Mouse (Mus musculus) brain, embryonic 14.5 days (tissue): ENCODE data around the gene Hook2. TPM values are rescaled to one million over a fixed set of nuclear protein-coding genes. Genes with fewer than 3 reads are reported as not detected.

Source experiments
- DNase-seq: peaks from one replicate; pipeline ENCODE4 v3.0.0-alpha.2; 2011; ENCODE audit warnings: low read depth
- CTCF ChIP-seq: fragments of 200-500 bp; IDR thresholded peaks from 2 replicates; pipeline ENCODE4 v1.5.1; 2012; ENCODE audit warnings: inconsistent platforms, mild to moderate bottlenecking, moderate library complexity, borderline replicate concordance; ENCODE audit not compliant: insufficient read depth, insufficient read length; ENCODE audit errors: extremely low read depth
- POLR2A ChIP-seq: fragments of 200-500 bp; IDR thresholded peaks from 2 replicates; pipeline ENCODE4 v1.6.1; 2012; ENCODE audit warnings: mild to moderate bottlenecking, inconsistent platforms, borderline replicate concordance; ENCODE audit not compliant: poor library complexity, insufficient read depth, insufficient read length, severe bottlenecking; ENCODE audit errors: extremely low read depth
- polyA plus RNA-seq: library from polyadenylated mRNA; depleted of rRNA; stranded (reverse); fragments of >200 nt; gene quantifications from 2 replicates; pipeline ENCODE4 v1.2.3, GENCODE M21; 2012

Hook2 gene
- polyA plus RNA-seq, 1 experiment: 27.2 TPM

DNA sequence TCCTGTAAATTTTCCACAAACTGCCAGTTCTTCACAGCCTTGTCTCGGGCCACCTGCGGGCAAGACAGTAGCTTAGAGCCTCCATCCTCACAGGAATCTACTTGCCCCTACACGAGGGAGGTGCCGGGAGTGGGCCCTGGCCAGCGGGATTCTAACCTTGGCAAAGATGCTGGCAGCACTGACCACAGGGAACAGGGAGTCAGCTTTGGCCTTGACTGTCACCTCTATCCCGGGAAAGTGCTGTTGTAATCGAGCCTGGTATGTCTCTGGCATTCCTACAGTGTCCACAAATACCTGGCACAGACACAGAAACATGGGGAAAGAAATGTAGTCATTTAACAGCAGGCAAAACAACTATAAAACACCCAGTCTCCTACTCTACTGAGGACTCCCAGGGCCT is 30.6 kb upstream of the Hook2 start:
- TF ChIP-seq CTCF: no peak
- no peak for TF ChIP-seq POLR2A
- no peak for DNase-seq

DNA sequence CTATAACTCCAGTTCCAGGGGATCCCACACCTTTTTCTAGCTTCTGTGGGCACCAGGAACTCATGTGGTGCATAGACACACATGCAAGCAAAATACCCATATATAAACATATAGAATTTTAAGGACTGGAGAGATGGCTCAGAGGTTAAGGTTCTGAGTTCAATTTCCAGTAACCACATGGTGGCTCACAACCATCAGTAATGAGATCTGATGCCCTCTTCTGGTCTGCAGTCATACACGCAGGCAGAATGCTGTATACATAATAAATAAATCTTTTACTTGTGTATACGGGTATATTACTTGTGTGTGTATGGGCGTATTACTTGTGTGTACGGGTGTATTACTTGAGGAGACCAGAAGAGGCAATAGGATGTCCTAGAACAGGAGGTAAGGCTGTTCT is 26.5 kb upstream of the Hook2 start:
- no peak for DNase-seq
- no peak for TF ChIP-seq POLR2A
- no peak for TF ChIP-seq CTCF

DNA sequence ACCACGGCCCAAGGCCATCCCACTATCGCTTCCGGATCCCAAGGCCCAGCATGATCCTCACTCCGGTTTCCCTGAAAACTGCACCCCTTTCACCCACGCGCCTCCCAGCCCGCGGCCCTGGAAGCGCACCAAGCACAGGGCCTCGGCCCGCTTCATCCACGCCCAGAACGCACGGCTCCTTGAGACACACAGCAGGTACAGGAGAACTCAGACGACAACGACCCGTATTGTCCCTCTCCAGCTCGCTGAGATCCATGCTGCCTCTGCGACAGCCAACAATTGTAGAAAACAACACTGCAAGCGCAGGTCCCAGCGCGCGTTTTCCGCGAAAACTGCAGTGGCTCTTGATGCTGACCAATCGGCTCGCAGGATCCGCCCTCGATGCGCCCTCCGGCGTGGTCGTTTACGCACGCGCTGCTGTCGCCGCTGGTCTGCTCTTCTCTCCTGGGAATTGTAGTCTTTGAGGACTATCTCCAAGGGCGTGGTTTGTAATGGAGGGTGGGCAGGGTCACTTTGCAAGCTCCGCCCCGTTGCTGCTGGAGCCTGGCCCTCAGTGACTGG is 24.6 kb upstream of the Hook2 start:
- DNase-seq: peak; percentile 99
- no peak for TF ChIP-seq POLR2A
- no peak for TF ChIP-seq CTCF

DNA sequence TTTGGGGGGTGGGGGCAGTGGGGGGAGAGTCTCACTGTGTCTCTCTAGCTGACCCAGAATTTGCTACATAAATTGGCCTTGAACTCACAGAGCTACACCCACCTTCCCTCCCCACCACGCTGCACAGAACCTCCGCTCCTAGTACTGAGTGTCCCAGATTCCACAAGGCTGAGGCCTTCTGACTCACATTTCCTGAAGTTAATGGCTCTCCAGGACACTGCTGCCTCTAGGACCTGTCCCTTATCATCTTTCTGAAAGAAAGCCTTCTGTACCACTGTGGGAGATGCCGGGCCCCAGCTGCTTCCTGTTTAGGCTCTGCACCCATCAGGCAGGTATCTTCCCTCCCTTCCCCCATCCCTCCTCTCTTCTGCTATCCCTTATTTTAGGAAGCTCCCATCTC is 23.8 kb upstream of the Hook2 start:
- no peak for TF ChIP-seq CTCF
- no peak for TF ChIP-seq POLR2A

DNA sequence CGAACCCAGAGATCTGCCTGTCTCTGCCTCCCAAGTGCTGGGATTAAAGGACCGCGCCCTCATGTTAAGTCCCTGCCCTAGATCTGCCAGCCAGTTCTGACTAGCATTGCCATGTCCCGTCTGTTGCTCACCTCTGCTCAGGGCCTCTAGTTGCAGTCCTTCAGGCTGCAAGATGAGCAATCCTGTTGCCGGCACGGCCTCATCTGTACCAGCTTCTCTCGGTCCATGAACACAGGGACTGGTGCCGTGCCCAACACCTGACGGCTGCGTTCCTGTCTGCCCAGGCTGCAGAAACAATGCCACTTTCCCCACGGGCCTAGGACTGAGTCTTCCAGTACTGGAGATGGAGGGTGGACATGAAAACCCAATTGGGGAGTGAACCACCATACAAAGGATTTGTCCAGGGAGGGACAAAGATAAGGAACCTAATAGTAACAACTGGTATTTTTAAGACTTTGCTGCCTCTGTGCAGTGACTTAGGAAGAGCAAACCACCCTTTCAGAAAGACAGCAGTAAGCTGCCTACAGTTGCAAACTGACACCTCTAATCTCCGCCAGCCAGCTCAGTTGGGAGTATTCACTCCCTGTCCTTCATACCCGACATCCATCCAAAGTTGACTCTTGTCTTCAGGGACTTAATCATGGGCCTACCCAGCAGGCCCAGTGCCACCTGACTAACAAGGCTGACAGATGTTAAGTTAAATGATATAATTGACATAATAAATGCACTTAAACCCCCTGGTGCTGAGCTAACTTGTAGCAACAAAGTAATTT is 22.7 kb upstream of the Hook2 start:
- no peak for TF ChIP-seq POLR2A
- no peak for TF ChIP-seq CTCF

More for the DNA sequence above, 23.8 kb upstream of the Hook2 start:
- DNase-seq: no peak

DNA sequence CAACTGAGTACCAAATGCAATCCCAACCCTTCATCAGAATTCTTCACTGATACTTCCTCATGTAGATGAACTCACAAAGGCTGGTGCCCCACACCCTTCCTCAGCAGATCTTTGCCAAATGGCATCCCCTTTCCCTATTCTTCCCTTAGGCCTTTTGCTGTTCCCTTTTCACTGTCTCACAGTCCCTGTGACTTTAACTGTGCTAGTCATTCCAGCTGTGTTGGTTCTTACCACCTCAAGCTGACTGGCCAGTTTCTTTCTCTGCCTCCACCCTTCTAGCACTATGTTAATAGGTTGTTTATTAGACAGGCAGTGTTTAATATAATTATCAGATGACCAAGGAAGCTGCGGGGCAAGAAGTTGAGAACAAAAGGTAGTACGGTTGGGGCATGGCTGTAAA is 21.8 kb upstream of the Hook2 start:
- TF ChIP-seq POLR2A (no peak), CTCF (no peak)
- DNase-seq: no peak

More for the DNA sequence above, 22.7 kb upstream of the Hook2 start:
- DNase-seq: no peak

DNA sequence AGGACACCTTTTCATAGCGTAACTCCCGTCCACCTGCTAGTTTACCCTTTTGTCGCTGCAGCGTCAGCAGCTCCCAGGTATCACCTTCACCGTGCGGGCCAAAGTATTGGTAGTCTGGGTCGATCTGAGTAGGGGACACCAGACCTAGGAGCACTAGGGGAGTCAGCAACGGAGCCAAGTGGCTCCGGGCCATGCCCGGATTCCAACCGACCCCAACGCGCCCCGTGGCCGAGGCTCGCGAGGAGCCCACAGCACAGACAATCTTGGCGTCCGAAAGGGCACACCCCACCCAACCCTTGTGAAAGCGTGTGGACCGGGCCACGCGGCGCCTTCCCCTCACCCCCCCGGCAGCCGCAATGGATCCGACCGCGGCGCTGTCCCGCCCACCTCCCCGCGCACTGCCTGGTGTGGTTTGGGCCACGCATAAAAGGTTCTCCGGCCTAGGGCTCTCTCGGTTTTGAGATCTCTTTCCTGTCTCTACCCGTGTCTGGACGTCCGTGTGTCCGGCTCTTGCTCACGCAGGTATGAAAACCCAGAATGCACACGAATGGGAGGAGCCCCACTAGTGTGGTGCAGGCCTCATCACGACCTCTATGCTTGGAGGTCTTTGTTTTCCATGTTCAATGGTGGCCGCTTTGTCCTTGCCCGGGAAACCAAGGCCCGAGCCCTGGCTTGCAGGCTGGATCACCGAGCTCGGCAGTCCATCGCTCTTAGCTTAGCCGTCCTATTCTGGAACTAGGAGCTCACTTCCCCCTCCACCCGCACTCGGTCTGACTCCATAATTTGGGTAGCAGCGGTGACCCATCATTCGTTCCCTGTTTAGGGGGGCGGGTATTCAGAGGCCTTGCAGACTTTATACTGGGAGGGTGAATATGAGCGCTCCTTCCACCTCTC is 20.9 kb upstream of the Hook2 start, which contains the start of the genes Gm49661, Prdx2 and Rnaseh2a:
Gm49661 (minus strand) TSS at position 193 of the 894 bp plus-strand sequence.
Prdx2 (plus strand) TSS at position 347 of the 894 bp plus-strand sequence.
Rnaseh2a (minus strand) TSS at position 527 of the 894 bp plus-strand sequence.
- TF ChIP-seq POLR2A (no peak; the same call in 1 of the 2 replicates), CTCF (no peak)
- DNase-seq: peak; percentile 94

DNA sequence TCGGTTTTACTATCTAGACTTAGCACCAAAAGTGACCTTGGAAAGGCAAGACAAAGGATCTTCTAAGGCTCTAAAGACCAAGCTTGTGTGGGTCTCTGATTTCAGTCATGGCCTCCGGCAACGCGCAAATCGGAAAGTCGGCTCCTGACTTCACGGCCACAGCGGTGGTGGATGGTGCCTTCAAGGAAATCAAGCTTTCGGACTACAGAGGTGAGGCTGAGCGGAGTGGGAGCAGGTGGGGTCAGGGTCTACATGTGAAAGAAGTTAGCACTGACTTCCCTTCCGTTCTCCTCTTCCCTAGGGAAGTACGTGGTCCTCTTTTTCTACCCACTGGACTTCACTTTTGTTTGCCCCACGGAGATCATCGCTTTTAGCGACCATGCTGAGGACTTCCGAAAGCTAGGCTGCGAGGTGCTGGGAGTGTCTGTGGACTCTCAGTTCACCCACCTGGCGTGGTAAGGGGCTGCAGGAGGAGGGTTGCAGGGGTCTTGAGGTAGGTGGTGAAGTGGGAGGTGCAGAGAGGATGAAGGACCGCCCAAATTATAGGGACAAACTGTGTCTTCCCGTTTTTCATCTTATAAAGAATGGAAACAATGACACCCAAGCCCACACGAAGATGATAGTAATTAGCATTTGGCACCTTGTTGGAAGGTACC is 20.1 kb upstream of the Hook2 start:
- TF ChIP-seq POLR2A: no peak
- TF ChIP-seq CTCF: no peak
- no peak for DNase-seq

DNA sequence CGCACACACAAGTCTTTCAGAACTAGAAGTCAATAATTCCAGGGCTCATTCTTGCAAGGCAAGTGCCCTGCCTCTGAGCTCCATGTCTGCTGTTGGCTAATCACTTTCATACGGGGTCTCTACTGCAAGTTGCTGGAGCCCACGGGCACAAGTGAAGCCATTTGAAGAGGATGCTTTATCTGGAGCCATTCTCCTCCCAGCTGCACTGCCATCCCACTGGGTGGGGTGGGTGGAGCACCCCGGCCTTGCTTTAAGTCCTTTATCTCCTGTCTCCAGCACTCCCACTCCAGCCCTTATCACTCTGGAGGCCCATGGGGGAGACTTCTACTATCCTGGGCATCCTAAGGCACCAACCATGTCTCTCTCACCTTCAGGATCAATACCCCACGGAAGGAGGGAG is 19.5 kb upstream of the Hook2 start:
- TF ChIP-seq CTCF (no peak), POLR2A (no peak)
- DNase-seq: no peak

DNA sequence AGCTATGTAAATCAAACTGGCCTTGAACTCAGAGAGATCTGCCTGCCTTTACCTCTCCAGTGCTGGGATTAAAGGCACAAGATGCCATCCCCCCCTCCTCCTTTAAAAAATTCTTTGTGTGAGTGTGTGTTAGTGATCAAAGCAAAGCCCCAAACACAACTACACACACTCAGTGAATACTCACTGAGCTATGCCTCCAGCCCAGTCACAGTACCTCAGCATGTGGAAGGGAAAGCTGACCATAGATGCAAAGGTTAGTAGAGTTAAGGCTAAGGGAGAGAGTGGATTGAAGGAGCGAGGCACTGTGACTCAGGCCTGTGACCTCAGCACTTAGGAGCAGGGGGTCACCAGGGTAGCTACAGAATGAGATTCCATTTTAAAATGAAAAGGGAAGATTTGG is 17.3 kb upstream of the Hook2 start:
- no peak for DNase-seq
- TF ChIP-seq POLR2A: no peak

DNA sequence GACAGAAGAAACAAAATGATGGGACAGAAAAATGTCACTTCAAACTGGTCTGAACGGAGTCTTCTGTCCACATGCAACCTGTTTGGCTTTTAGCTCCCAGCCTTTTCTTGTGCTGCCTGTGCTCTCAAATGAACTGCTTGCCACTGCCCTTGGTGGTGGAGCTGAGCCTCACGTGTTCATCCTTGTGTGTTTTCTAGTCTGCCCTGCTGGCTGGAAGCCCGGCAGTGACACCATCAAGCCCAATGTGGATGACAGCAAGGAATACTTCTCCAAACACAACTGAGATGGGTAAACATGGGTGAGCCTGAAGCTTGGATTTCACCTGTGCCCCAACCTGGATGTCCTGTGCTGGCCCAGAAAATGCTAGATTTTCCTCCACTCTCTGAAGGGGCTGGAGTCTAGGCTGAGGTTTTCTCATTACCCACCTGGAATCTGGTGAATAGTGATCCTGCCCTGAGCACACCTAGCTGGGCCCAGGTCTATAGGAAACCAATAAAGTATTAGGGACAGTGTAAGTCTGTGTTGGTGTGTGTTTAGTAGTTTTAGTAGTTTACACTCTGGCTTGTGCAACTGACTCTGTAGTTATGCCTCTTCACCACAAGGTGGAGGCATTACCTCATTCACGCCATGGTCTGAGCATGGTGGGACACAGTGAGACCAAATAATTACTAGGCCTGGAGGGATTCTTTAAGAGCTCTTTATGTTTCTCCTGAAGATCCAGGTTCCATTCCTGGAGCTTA is 16.4 kb upstream of the Hook2 start:
- DNase-seq: peak; percentile 83
- no peak for TF ChIP-seq POLR2A
- peak; percentile 78; the same call in 1 of the 2 replicates for TF ChIP-seq CTCF
